Mouse (Mus musculus): Measurements from ENCODE around the gene Arid1a.

GRCm38 (mm10) chr4:133757269-133757835 is 783 bp upstream of the Arid1a start:
- no peak for TF ChIP-seq EP300 (IDR thresholded peaks at IDR 0.05; ENCODE audit: low read depth)
- 0 out of 2 replicates have a peak, but pooled peaks have one; percentile 13 for TF ChIP-seq CTCF (IDR thresholded peaks at IDR 0.05; ENCODE audit: low read depth)

All from liver, postnatal 0 days (tissue).